Mouse (Mus musculus) cerebellum, adult 8-10 months (tissue): ENCODE data around the gene Plagl1.

Experiments used
- DNase-seq: peaks from one replicate; pipeline ENCODE4 v3.0.0; 2022

The Plagl1 gene

GRCm38 (mm10) chr10:13090596-13091424 is 30.5 kb downstream of the Plagl1 start:
- peak; percentile 68 for DNase-seq

DNA sequence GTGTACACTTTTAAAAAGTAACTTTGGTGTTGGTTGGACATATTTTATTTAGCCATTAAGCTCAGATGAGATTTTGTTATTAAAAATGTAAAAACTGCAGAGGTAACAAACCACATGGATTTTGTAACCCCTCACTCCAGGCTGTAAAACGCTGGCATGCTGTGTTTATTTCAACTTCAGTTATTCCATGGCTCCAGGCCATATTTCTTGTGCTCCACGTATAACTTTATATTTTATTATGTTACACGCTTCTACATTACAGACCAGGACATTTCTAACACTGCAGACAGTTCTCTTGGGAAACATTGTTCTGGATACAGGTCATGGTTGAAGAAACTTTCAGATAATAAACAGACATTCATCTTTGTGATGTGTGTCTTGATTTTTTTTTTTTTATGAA is 32.7 kb downstream of the Plagl1 start:
- DNase-seq, result no peak

DNA sequence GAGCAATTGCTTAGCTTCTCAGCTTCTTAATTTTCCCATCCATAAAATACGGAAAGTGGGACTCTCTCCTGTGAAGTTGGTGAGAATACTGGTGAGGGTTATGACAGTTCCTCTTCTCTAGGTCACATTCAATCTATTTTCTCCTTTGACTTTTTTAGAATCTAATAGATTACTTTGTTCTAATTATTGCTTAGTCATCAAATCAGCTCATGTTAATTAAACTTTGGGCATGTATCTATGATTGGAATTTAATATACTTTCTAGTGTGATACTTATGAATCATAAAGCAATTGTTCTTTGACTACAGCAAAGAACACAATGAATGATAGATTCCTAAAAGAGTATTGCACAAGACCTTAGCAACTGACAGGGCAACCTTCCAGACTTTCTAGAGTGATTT is 38.6 kb downstream of the Plagl1 start:
- no peak for DNase-seq

DNA sequence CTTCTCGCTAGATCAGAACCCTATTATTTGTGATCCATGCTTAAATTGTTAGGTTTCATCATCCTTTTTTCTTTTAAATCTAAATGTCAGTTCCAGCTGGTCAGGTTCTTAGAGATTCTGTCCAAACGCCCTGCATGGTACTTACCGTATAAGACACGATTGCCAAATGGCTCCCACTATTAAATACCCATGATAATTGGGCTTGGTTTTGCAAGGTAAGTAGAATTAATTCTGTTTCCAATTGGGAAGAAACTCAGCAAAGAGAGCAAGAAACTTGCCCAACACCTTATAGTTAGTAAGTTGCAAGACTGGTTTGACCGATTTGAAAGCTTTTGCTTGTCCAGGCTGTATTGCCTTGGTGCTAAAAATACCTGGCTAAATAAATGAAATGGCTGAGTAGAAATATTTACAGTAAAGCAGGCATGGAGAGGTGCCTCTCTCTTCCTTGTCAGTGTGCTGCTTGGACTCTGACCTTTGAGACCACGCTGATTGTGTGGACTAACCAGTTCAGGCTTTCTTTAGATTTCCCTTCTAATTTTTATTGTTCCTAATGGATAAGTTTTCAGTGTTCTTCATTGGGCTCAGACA is 39.9 kb downstream of the Plagl1 start:
- DNase-seq, result no peak

DNA sequence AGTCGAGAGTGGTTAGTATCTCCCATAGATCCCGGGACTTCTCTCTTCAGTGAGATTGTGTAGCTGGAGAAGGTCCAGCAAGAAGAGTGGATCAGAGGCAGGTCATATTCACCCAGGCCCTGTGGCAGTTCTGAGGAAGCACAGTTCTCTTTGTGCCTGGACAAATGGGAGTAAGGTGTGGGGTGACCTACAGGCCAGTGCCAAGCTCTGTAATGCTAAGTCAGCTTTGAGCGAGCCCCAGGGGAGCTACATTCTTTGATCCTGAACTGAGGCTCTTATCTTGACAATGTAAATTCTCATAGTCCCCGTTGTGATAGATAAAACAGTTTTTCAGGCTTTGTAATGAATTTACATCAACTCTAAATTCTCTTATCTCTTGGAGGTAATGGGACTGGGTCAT is 42.1 kb downstream of the Plagl1 start:
- no peak for DNase-seq

GRCm38 (mm10) chr10:13103838-13104237 is 43.5 kb downstream of the Plagl1 start:
- no peak for DNase-seq

- DNase-seq, result no peak
These were observed 46.8 kb downstream of the Plagl1 start for GRCm38 (mm10) chr10:13106909-13107624.

GRCm38 (mm10) chr10:13108021-13108548 is 47.8 kb downstream of the Plagl1 start:
- DNase-seq, result no peak

- DNase-seq, result no peak
These were observed 48.5 kb downstream of the Plagl1 start for GRCm38 (mm10) chr10:13108847-13109246.

DNA sequence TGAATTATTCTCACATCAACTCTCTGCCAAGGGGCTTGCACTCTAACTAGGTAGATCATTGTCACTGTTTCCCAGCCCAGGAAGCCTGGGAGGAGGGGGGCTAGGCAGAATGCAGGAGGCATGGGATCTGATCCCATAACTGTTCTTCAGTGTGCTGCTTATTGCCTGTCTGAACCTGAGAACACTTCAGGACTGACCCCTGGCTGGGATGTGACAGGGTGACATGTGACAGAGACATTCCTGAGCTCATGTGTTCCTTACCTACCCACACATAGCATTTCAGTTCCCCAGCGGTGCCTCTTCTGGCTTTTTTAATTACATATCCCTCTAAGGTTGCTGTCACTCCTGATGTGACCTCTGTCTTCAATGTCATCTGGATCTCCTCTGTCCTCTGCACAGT is 49.5 kb downstream of the Plagl1 start:
- no peak for DNase-seq

- no peak for DNase-seq
These were observed 52.5 kb downstream of the Plagl1 start for GRCm38 (mm10) chr10:13112849-13113248.

GRCm38 (mm10) chr10:13113641-13114040 is 53.3 kb downstream of the Plagl1 start:
- DNase-seq, result no peak

GRCm38 (mm10) chr10:13115030-13115429 is 54.7 kb downstream of the Plagl1 start:
- DNase-seq, result no peak

GRCm38 (mm10) chr10:13116706-13117665 is 56.7 kb downstream of the Plagl1 start:
- no peak for DNase-seq

DNA sequence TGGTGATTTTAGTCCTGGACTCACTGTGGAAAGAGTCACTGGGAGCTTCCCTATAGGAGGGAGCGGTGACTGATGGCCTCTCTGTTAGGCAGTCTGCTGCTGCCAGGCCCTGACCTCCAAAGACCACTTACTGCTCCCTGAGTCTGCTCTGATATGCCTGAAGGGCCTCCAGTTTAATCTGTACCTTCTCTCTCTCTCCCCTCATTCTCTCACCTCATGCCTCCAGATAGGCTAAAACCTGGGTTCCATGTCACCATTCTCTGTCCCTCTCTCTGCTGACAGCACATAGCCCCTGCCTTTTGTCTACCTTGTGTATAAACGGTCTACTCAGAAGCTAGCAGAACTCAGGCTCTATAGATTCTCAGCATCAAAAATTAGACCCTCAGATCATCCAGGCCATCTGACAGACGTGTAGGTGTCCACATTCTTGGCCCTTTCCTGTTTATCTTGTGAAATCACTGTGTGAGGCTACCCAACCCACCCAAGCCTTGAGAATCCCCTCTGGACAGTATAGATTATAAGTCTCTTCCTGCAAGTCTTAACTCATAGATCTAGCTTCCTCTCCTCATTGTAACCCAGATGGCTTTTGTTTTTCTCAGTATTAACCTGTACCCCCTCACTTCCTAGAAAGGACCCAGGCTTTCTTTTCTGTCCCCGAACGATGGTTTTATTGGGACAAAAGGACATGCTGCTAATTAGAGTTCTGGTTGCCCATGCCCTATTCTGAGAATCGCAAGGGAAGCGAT is 57.9 kb downstream of the Plagl1 start:
- no peak for DNase-seq

DNA sequence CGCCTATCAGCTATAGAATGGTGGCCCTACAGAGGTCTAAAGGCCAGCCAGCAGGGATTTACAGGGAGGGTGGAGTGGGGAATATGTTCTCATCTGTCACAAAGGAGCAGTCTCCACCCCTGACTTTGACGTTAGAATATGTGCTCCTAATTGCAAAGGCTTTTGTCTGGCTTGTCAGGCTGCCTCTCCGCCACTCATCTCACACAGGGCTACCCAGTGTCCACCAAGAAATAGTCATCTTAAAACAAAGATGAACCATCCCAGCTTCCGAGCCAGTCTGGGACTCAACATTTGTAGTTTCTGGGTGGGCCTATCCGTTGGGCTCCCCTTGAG is 58.4 kb downstream of the Plagl1 start:
- DNase-seq, result no peak

GRCm38 (mm10) chr10:13119300-13119699 is 59.0 kb downstream of the Plagl1 start:
- DNase-seq, result no peak

- DNase-seq, result no peak
These were observed 65.5 kb downstream of the Plagl1 start for GRCm38 (mm10) chr10:13125811-13126210.

DNA sequence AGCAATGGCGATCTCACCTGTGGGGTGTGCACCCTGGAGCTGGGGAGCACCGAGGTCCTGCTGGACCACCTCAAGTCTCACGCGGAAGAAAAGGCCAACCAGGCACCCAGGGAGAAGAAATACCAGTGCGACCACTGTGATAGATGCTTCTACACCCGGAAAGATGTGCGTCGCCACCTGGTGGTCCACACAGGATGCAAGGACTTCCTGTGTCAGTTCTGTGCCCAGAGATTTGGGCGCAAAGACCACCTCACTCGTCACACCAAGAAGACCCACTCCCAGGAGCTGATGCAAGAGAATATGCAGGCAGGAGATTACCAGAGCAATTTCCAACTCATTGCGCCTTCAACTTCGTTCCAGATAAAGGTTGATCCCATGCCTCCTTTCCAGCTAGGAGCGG is 67.0 kb downstream of the Plagl1 start:
- DNase-seq, result peak; percentile 2

DNA sequence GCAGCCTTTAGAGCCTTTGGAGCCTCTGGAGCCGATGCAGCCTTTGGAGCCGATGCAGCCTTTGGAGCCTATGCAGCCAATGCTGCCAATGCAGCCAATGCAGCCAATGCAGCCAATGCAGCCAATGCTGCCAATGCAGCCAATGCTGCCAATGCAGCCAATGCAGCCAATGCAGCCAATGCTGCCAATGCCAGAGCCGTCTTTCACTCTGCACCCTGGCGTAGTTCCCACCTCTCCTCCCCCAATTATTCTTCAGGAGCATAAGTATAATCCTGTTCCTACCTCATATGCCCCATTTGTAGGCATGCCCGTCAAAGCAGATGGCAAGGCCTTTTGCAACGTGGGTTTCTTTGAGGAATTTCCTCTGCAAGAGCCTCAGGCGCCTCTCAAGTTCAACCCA is 67.6 kb downstream of the Plagl1 start:
- DNase-seq, result no peak

DNA sequence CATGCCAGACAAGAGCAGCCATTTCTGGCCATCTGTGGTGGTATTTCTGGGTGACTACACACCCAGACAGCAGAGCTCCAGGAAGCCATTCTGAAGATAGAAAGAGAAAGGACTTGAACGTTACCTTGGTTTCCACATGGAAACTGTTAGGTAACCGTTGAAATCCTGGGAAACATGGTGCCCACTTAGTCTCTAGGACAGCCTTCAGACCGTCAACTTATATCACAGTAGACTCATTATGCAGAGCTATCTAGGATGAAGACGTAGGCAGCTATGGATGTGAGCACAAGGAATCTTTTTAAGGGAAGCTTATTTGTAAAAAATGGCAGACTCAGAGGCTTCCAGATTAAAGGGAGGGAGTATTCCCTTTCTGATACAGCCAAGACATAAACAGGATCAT is 73.5 kb downstream of the Plagl1 start:
- DNase-seq, result no peak

DNA sequence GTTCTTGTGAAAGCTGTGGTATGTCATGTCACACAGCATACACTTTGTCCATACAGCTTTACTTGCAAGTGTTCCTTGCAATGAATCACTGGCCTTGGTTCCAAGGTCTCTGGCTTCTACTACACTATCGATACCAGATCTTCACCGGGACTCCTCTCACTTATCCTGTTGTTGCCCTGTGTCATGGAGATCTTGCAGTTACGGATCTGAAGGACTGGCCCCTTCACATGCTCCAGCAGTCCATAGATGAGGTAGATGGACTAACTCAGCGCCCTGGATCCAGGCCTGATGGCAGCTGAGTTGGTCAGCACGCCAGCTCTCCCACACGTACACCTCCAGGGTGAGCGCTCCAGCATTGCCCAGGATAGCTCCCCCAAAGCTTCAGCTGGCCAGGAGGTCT is 75.0 kb downstream of the Plagl1 start:
- no peak for DNase-seq
